Mouse (Mus musculus) heart, postnatal 4 days (tissue): ENCODE results near the gene Psg16. TPM values are rescaled to one million over a fixed set of nuclear protein-coding genes. Genes with fewer than 3 reads are reported as not detected.
"Not testable (repeated sequence)": the region's sequence is repeated elsewhere in the genome, so short reads cannot be mapped to it uniquely, and the experiment has no call there.

Experiments used
- DNase-seq: peaks from one replicate; pipeline ENCODE4 v3.0.0; 2021
- total RNA-seq, 2 experiments: library from RNA; stranded (reverse); gene quantifications; 2 replicates each; pipeline ENCODE4 v1.2.3; 2021

Psg16 gene
- total RNA-seq, 2 experiments from 2014 or later: 0.10 to 0.20 TPM

GRCm38 (mm10) chr7:17056081-17056581, 17.7 kb upstream of the Psg16 start:
- DNase-seq: peak; percentile 85

GRCm38 (mm10) chr7:17056601-17057523, 17.0 kb upstream of the Psg16 start:
- peak; percentile 57 for DNase-seq

GRCm38 (mm10) chr7:17058071-17058689, 15.7 kb upstream of the Psg16 start:
- peak; percentile 89 for DNase-seq

- DNase-seq: peak; percentile 52
Measured at GRCm38 (mm10) chr7:17058816-17059462, 14.9 kb upstream of the Psg16 start.

GRCm38 (mm10) chr7:17059463-17059844, 14.4 kb upstream of the Psg16 start:
- no peak for DNase-seq

- DNase-seq: peak; percentile 99
Measured at GRCm38 (mm10) chr7:17060031-17060781, 13.6 kb upstream of the Psg16 start.

GRCm38 (mm10) chr7:17060782-17061605, 12.8 kb upstream of the Psg16 start:
- DNase-seq: peak; percentile 56

- DNase-seq: peak; percentile 69
Measured at GRCm38 (mm10) chr7:17062389-17062788, 11.5 kb upstream of the Psg16 start, which contains the start of gene Hif3a. Hif3a (minus strand) TSS chr7:17062427.

- no peak for DNase-seq
Measured at GRCm38 (mm10) chr7:17062845-17063244, 11.0 kb upstream of the Psg16 start.

- no peak for DNase-seq
Measured at GRCm38 (mm10) chr7:17065620-17066019, 8.2 kb upstream of the Psg16 start.

- DNase-seq: peak; percentile 93
Measured at GRCm38 (mm10) chr7:17066412-17066811, 7.4 kb upstream of the Psg16 start.

- DNase-seq: no peak
Measured at GRCm38 (mm10) chr7:17067000-17067399, 6.8 kb upstream of the Psg16 start.

GRCm38 (mm10) chr7:17067651-17068050, 6.2 kb upstream of the Psg16 start:
- DNase-seq: peak; percentile 23

GRCm38 (mm10) chr7:17073513-17073903, 332 bp upstream of the Psg16 start:
- no peak for DNase-seq

GRCm38 (mm10) chr7:17076542-17076941, 2.7 kb downstream of the Psg16 start:
- DNase-seq: no peak

GRCm38 (mm10) chr7:17078076-17078654, 4.3 kb downstream of the Psg16 start:
- no peak for DNase-seq

GRCm38 (mm10) chr7:17082766-17083165, 8.9 kb downstream of the Psg16 start:
- DNase-seq: no peak

GRCm38 (mm10) chr7:17087731-17088130, 13.9 kb downstream of the Psg16 start:
- no peak for DNase-seq

GRCm38 (mm10) chr7:17090058-17090585, 16.3 kb downstream of the Psg16 start:
- no peak for DNase-seq

- peak; percentile 10 for DNase-seq
Measured at GRCm38 (mm10) chr7:17091280-17091679, 17.4 kb downstream of the Psg16 start.

GRCm38 (mm10) chr7:17101631-17102030, 27.8 kb downstream of the Psg16 start:
- DNase-seq: not testable (repeated sequence)
